Mouse (Mus musculus) urinary bladder, postnatal 10 days (tissue): ENCODE results near the gene P2rx1.

Experiments
- DNase-seq: peaks from one replicate; pipeline ENCODE4 v3.0.0; 2022; ENCODE audit warnings: low spot score

Gene P2rx1

GRCm38 (mm10) chr11:72998771-72999170 lies at the start of gene P2rx1:
Gene P2rx1 (plus strand): TSS chr11:72999103.
- DNase-seq, result no peak

GRCm38 (mm10) chr11:72951137-72952000 lies 47.5 kb upstream of the P2rx1 start:
- DNase-seq, result no peak

- DNase-seq, result no peak
Observed at GRCm38 (mm10) chr11:72952226-72952625, 46.7 kb upstream of the P2rx1 start.

GRCm38 (mm10) chr11:72952697-72953096 lies 46.2 kb upstream of the P2rx1 start:
- DNase-seq, result no peak

GRCm38 (mm10) chr11:72953116-72953439 lies 45.8 kb upstream of the P2rx1 start:
- no peak for DNase-seq

GRCm38 (mm10) chr11:72953440-72954151 lies 45.3 kb upstream of the P2rx1 start:
- no peak for DNase-seq

GRCm38 (mm10) chr11:72954216-72954615 lies 44.7 kb upstream of the P2rx1 start:
- no peak for DNase-seq

GRCm38 (mm10) chr11:72955339-72955974 lies 43.4 kb upstream of the P2rx1 start:
- no peak for DNase-seq

GRCm38 (mm10) chr11:72957318-72957717 lies 41.6 kb upstream of the P2rx1 start:
- DNase-seq, result no peak

- DNase-seq, result no peak
Observed at GRCm38 (mm10) chr11:72959924-72960679, 38.8 kb upstream of the P2rx1 start.

- no peak for DNase-seq
Observed at GRCm38 (mm10) chr11:72960723-72961071, 38.2 kb upstream of the P2rx1 start.

GRCm38 (mm10) chr11:72961072-72961980 lies 37.6 kb upstream of the P2rx1 start, which contains the start of gene Atp2a3:
Gene Atp2a3 (plus strand): TSS chr11:72961169.
- no peak for DNase-seq

GRCm38 (mm10) chr11:72962378-72962777 lies 36.5 kb upstream of the P2rx1 start:
- DNase-seq, result no peak

GRCm38 (mm10) chr11:72963058-72963788 lies 35.7 kb upstream of the P2rx1 start:
- DNase-seq, result no peak

- DNase-seq, result no peak
Observed at GRCm38 (mm10) chr11:72963789-72964294, 35.1 kb upstream of the P2rx1 start.

- no peak for DNase-seq
Observed at GRCm38 (mm10) chr11:72974995-72975503, 23.9 kb upstream of the P2rx1 start.

- no peak for DNase-seq
Observed at GRCm38 (mm10) chr11:72982516-72982915, 16.4 kb upstream of the P2rx1 start.

- no peak for DNase-seq
Observed at GRCm38 (mm10) chr11:72983283-72983682, 15.6 kb upstream of the P2rx1 start.

GRCm38 (mm10) chr11:72986745-72987144 lies 12.2 kb upstream of the P2rx1 start:
- DNase-seq, result no peak

- DNase-seq, result no peak
Observed at GRCm38 (mm10) chr11:72987234-72987633, 11.7 kb upstream of the P2rx1 start.
